Mouse (Mus musculus): ENCODE measurements around the gene Spock1. TPM values are rescaled to one million over a fixed set of nuclear protein-coding genes. Genes with fewer than 3 reads are reported as not detected.

The Spock1 gene
- polyA plus RNA-seq, 1 experiment = 0.23 TPM

DNA sequence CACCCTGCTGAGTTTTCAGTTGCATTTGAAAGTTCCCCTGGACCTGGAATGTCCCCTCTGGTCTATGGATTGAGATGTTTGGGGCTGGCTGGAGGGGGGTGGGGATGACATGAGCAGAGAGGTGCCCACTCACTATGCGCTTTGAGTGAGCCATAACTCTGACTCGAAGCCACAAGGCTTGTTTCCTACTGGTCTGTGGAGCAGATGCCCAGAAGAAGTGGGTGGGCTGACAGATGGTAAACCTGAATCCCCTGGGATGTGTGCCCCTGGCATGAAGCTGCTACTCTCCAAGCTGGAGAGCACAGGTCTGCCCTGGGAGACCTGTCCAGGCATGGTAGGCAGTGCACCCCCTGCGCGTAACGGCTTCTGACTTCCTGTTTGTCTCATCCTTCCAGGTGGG lies 147.0 kb downstream of the Spock1 start:
- WGBS = 95% methylated on average over 5 of the region's 5 CpGs

GRCm38 (mm10) chr13:57760618-57761017 lies 147.5 kb downstream of the Spock1 start:
- Histone ChIP-seq H3K4me3 (ENCODE audit: low read depth, low read length) (no peak overlapping the region), H3K27ac (ENCODE audit: insufficient read depth, low read depth, low read length) (no peak overlapping the region), H3K4me1 (ENCODE audit: control insufficient read depth, insufficient read depth, insufficient read length, low read length) (no peaks in the 10 kb centered on the region), H3K27me3 (ENCODE audit: control insufficient read depth, insufficient read depth, low read length) (no peaks in the 10 kb centered on the region), H3K36me3 (ENCODE audit: control insufficient read depth, insufficient read depth, low read length) (no peaks in the 10 kb centered on the region)
- TF ChIP-seq POLR2A (IDR thresholded peaks at IDR 0.05; ENCODE audit: low read depth, low read length) = no peak
- TF ChIP-seq CTCF (IDR thresholded peaks at IDR 0.05; ENCODE audit: extremely low read depth, insufficient read length, insufficient replicate concordance, low read depth, low read length) = no peak
- WGBS = 90% methylated on average over 3 of the region's 3 CpGs

More for the DNA sequence above, 147.0 kb downstream of the Spock1 start:
- TF ChIP-seq CTCF (IDR thresholded peaks at IDR 0.05; ENCODE audit: extremely low read depth, insufficient read length, insufficient replicate concordance, low read depth, low read length) (no peak), POLR2A (IDR thresholded peaks at IDR 0.05; ENCODE audit: low read depth, low read length) (no peak)
- Histone ChIP-seq H3K27ac (ENCODE audit: insufficient read depth, low read depth, low read length) (no peak overlapping the region), H3K4me3 (ENCODE audit: low read depth, low read length) (no peak overlapping the region), H3K4me1 (ENCODE audit: control insufficient read depth, insufficient read depth, insufficient read length, low read length) (no peaks in the 10 kb centered on the region), H3K36me3 (ENCODE audit: control insufficient read depth, insufficient read depth, low read length) (no peaks in the 10 kb centered on the region), H3K27me3 (ENCODE audit: control insufficient read depth, insufficient read depth, low read length) (no peaks in the 10 kb centered on the region)

DNA sequence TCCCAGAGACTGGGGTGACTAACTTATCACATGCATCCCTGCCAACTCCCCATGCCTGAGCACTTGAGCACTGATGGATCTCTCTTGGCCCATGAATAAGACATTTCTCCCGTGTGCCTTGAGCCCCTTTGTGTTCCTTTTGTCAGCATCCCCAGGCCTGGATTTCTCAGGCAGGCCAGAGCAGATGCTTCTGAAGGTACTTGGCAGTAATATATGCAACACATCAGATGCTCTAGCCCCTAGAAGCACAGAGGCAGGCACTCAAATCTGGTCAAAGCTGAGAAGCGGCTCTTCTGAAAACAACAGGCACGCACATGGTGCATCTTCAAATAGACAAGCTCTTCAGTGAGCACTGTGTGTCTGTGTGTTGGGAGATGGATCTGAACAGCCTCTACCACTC lies 151.8 kb downstream of the Spock1 start:
- Histone ChIP-seq H3K27me3 (ENCODE audit: control insufficient read depth, insufficient read depth, low read length) (no peaks in the 10 kb centered on the region), H3K4me1 (ENCODE audit: control insufficient read depth, insufficient read depth, insufficient read length, low read length) (no peaks in the 10 kb centered on the region), H3K4me3 (ENCODE audit: low read depth, low read length) (no peak overlapping the region), H3K27ac (ENCODE audit: insufficient read depth, low read depth, low read length) (no peak overlapping the region), H3K36me3 (ENCODE audit: control insufficient read depth, insufficient read depth, low read length) (no peaks in the 10 kb centered on the region)
- 87% methylated on average over 3 of the region's 3 CpGs for WGBS
- TF ChIP-seq CTCF (IDR thresholded peaks at IDR 0.05; ENCODE audit: extremely low read depth, insufficient read length, insufficient replicate concordance, low read depth, low read length) (no peak), POLR2A (IDR thresholded peaks at IDR 0.05; ENCODE audit: low read depth, low read length) (no peak)

DNA sequence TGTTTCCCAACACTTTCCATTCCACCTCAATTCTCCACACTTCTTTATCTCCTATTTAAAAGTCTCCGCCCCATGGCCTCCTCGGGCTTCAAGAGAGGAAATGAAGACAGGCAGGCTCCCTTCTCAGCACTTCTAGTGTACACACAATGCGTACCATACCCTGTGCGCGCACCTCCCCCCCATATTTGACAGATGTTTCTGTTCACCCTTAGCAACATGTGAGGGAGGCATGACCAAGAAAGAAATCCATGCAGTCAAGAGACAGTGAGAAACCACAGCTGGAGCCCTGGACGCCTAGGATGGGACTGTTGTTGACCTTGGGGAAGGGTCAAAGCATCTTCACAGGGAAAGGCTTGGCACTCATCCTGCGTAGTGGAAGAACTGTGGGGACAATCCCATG lies 157.3 kb downstream of the Spock1 start:
- TF ChIP-seq POLR2A (IDR thresholded peaks at IDR 0.05; ENCODE audit: low read depth, low read length) = no peak
- TF ChIP-seq CTCF (IDR thresholded peaks at IDR 0.05; ENCODE audit: extremely low read depth, insufficient read length, insufficient replicate concordance, low read depth, low read length) = no peak
- H3K4me1 ChIP-seq (ENCODE audit: control insufficient read depth, insufficient read depth, insufficient read length, low read length) = no peaks in the 10 kb centered on the region
- H3K4me3 ChIP-seq (ENCODE audit: low read depth, low read length) = no peak overlapping the region
- no peaks in the 10 kb centered on the region for H3K27me3 ChIP-seq (ENCODE audit: control insufficient read depth, insufficient read depth, low read length)
- 68% methylated on average over 7 of the region's 7 CpGs for WGBS
- H3K36me3 ChIP-seq (ENCODE audit: control insufficient read depth, insufficient read depth, low read length) = no peaks in the 10 kb centered on the region
- no peak overlapping the region for H3K27ac ChIP-seq (ENCODE audit: insufficient read depth, low read depth, low read length)

- H3K4me1 ChIP-seq (ENCODE audit: control insufficient read depth, insufficient read depth, insufficient read length, low read length) = no peaks in the 10 kb centered on the region
- no peak for TF ChIP-seq POLR2A (IDR thresholded peaks at IDR 0.05; ENCODE audit: low read depth, low read length)
- no peak for TF ChIP-seq CTCF (IDR thresholded peaks at IDR 0.05; ENCODE audit: extremely low read depth, insufficient read length, insufficient replicate concordance, low read depth, low read length)
- 66% methylated on average over 3 of the region's 3 CpGs for WGBS
Measured at GRCm38 (mm10) chr13:57744667-57745066, 163.5 kb downstream of the Spock1 start.

DNA sequence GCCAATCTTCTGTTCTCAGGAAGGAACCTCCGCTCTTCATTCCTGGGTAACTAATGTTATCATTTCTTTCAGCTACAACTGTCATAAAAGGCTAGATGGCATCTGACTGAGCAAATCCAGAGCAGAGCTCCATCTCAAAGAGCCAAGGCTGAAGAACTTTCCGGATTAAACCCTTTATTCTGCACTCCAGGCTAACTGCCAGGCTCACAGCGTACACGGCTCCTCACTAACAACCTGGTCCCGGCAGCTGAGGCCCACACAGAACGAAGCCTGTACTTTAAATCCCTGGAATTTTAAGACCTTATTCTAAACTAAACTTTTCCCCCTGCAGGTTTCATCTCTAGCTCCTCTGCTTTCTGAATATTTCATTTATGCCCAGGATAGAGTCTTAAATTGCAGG lies 166.9 kb downstream of the Spock1 start:
- 62% methylated on average over 6 of the region's 6 CpGs for WGBS
- H3K27ac ChIP-seq (ENCODE audit: insufficient read depth, low read depth, low read length) = no peak overlapping the region

More at GRCm38 (mm10) chr13:57744667-57745066, 163.5 kb downstream of the Spock1 start:
- Histone ChIP-seq H3K27ac (ENCODE audit: insufficient read depth, low read depth, low read length) (no peak overlapping the region), H3K4me3 (ENCODE audit: low read depth, low read length) (no peak overlapping the region), H3K27me3 (ENCODE audit: control insufficient read depth, insufficient read depth, low read length) (no peaks in the 10 kb centered on the region), H3K36me3 (ENCODE audit: control insufficient read depth, insufficient read depth, low read length) (no peaks in the 10 kb centered on the region)

DNA sequence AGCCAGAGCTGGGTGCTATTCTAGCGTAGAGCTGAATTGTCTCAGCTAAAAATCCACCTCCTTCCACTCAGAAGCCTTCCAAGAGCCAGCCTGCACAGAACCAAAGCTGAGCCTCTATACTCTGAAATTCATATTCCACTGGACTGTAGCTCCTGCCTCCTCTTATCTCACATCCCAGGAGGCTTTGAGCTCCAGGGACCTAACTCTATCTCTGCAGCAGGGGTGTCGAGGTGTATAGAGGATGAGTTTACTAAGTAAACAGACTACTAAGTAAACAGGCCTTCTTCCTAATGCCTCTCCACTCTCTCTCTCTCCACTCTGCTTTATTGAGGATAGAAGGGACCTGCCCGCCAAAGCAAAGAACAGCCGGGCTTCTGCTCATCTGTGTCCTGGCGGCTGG lies 167.7 kb downstream of the Spock1 start:
- no peaks in the 10 kb centered on the region; the same call in 1 of the 2 replicates for H3K27me3 ChIP-seq (ENCODE audit: control insufficient read depth, insufficient read depth, low read length)
- no peaks in the 10 kb centered on the region for H3K4me1 ChIP-seq (ENCODE audit: control insufficient read depth, insufficient read depth, insufficient read length, low read length)
- 29% methylated on average over 5 of the region's 5 CpGs for WGBS
- H3K4me3 ChIP-seq (ENCODE audit: low read depth, low read length) = no peak overlapping the region
- H3K27ac ChIP-seq (ENCODE audit: insufficient read depth, low read depth, low read length) = no peak overlapping the region
- TF ChIP-seq CTCF (IDR thresholded peaks at IDR 0.05; ENCODE audit: extremely low read depth, insufficient read length, insufficient replicate concordance, low read depth, low read length) (no peak), POLR2A (IDR thresholded peaks at IDR 0.05; ENCODE audit: low read depth, low read length) (no peak)
- no peaks in the 10 kb centered on the region for H3K36me3 ChIP-seq (ENCODE audit: control insufficient read depth, insufficient read depth, low read length)

More for the DNA sequence above, 166.9 kb downstream of the Spock1 start:
- H3K27me3 ChIP-seq (ENCODE audit: control insufficient read depth, insufficient read depth, low read length) = no peaks in the 10 kb centered on the region; the same call in 1 of the 2 replicates
- TF ChIP-seq CTCF (IDR thresholded peaks at IDR 0.05; ENCODE audit: extremely low read depth, insufficient read length, insufficient replicate concordance, low read depth, low read length) (no peak), POLR2A (IDR thresholded peaks at IDR 0.05; ENCODE audit: low read depth, low read length) (no peak)
- no peak overlapping the region for H3K4me3 ChIP-seq (ENCODE audit: low read depth, low read length)
- H3K4me1 ChIP-seq (ENCODE audit: control insufficient read depth, insufficient read depth, insufficient read length, low read length) = no peaks in the 10 kb centered on the region
- no peaks in the 10 kb centered on the region for H3K36me3 ChIP-seq (ENCODE audit: control insufficient read depth, insufficient read depth, low read length)

Data from small intestine, adult 2 months (tissue).